Mouse (Mus musculus) adrenal gland, adult 8-10 months (tissue): ENCODE results near the gene Dab2ip. TPM values are rescaled to one million over a fixed set of nuclear protein-coding genes. Genes with fewer than 3 reads are reported as not detected.

Experiments
- DNase-seq: peaks from one replicate; pipeline ENCODE4 v3.0.0; 2022
- total RNA-seq, 4 experiments: library from RNA; stranded (reverse); gene quantifications; 2 replicates each; pipeline ENCODE4 v1.2.4; 2022

Gene Dab2ip
- total RNA-seq, 4 experiments from 2014 or later: 84.5 to 95.8 (median 90.0) TPM

DNA sequence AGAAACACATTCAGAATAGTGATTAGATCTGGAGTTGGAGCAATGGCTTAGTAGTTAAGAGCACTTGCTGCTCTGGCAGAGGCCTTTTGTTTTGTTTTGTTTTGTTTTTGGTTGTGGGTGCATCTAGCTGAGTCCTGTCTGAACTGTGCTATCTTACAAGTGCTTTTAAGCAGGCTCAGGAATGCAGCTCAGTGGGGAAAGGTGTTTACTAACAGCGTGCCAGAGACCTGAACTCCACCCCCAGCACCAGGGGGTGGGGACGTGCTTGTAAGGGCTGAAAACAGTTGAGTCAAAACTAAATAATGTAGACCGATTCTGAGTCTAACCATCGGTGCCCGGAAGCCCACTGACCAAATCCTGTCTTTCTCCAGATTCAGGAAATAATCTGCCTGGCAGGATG, 37.7 kb downstream of the Dab2ip start:
- DNase-seq: no peak

DNA sequence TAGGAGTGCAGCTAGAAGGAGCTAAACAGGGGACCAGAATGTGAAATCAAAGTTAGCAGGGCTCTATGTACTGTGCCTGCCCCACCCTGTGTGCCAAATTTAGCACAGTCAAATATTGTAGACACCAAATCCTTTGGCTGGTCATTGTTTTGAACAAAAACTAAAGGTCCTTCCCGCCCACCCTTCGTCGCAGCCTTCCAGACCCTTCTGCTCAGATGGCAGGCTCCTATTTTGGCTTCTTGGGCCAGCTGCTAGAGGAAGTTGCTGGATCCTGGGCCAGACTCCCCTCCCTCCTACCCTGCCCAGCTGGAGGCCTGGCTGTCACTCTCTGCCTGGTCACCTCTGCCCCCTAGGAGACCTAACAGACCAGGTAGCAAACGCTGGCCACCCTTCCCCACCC, 38.7 kb downstream of the Dab2ip start:
- DNase-seq: no peak

DNA sequence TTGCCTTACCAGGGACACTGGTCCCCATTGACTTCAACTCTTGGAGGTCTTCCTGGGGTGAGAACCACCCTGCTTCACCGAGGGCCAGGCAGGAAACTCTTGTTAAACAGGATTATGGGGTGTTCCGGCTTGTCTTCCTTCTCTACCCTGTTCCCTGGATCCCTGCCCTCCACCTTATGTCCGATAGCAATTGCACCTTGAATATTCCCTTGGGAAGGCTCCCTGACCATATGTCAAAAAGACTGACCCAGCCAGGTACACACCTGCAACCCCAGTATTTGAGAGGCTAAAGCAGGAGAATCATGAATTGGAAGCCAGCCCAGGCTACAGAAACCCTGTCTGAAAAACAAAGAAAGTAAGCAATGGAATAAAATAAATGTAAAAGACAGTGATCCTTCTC, 40.8 kb downstream of the Dab2ip start:
- DNase-seq: no peak

DNA sequence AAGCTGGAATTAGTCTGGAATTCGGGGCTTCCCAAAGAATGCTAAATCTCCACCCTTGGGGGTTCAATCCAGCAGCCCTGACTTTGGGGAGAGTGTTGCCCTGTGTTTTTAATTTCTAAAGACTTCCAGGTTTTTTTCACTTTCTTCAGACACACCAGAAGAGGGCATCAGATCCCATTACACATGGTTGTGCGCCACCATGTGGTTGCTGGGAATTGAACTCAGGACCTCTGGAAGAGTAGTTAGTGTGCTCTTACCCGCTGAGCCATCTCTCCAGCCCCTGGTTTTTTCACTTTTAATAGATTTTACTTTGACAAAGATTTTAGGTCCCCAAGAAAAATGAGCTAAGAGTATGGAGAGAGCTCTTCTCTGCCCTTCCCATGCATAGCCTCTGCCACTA, 43.6 kb downstream of the Dab2ip start:
- no peak for DNase-seq

DNA sequence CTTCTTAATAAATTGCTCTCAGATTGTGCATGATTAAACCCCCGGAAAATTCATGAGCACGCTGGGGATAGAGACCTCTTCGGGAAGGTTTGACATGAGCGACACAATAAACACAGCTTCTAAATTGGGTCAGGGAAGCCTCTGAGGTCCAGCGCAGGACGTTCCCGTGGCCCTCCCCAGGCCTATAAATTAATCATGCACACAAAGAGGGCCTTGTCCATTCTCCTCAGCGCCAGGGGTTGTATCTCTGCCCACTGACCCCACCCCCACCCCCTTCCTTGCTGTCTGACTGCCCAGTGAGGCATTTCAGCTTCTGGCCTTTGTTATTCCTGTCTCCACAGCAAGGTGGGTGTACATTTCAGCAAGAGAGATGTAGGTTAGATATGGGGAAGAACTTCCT, 49.4 kb downstream of the Dab2ip start:
- no peak for DNase-seq

DNA sequence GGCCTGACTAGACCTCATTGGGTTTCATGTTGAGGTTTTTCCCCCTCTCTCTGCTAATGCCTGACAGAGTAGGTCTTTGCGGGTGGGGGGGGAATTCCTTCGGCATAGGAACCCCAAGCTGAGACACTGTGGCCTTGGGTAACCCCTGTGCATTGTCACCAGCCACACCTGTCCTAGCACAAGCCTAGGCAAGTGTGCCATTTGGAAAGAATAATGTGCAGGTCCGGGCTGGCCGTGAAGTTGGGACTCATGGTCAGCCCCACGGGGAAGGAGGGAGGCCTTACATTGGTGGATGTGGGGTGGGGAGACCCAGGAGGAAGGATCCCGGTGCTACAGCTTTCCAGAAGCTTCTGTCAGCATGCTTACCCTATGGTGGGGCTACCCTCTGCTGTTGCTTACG, 50.8 kb downstream of the Dab2ip start:
- no peak for DNase-seq

DNA sequence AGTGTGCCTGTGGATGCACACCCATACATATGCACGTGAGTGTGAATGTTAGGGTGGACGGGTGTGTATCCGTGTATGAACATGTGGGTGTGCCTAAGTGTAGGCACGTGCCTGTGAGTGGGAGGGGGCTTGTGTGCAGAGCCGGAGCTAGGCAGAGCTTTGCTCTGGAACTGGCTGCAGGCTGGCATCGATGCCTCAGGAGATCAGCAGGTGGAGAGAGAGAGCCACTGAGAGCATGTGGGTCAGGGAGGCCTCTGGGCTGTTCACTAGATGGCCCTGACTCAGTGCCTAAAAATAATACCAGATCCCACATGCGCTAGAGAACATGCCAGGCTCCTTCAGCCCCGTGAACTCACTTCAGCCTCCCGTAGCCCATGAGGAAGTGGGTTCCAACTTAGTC, 51.3 kb downstream of the Dab2ip start:
- no peak for DNase-seq

DNA sequence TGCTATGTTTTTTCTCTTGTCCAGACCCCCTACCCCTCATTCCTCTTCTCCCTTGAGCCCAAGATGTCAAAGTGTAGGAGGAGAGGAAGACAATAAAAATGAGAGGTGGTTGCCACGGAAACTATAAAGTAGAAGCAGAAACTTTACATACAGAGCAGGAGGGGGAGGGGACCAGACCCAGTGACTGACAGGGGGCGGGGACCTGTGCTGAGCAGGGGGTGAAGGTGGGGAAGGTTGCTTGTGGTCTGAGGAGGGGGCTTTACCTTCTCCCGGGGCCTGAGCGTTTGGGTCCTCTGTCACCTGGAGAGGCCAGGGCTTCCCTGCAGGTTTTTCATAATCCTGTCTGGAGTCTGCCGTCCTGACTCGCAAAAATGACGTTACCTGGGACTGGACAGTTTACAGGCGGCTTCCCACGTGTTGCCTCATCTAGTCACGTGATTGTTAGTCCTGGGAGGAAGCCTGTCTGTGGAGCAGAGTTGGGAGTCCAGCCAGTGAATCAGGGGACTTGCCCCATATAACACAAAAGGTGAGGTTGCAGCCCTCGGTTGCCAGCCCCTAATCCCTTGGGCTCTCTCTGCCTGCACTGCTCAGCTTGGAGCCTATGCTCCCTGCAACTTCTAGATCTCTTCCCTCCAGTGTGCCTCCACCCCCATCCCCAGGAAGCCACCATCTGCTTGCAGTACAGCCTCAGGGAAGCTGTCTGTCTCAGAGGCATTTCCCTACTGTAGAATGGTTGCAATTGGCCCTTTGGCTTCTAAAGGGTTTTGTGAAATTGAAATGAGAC, 52.3 kb downstream of the Dab2ip start:
- DNase-seq: no peak

DNA sequence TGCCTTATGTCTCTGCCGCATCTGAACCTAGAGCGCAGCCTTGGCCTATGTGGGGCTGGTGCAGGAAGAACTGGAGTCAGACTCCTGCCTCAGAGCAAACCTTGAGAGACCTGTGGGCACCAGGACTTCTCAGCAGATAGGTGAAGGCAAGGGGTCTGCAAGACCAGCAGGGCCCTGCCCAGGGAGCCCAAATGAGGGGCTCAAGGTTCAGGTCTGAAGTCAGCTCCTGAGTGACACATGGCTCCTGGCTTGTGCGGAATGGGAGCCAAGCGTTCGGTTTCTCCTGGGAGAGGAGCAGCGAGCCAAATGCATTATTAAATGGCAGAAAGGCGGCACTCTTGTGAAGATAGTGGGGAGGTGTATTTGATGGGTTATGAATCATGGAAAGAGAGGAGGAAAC, 52.9 kb downstream of the Dab2ip start:
- DNase-seq: no peak

DNA sequence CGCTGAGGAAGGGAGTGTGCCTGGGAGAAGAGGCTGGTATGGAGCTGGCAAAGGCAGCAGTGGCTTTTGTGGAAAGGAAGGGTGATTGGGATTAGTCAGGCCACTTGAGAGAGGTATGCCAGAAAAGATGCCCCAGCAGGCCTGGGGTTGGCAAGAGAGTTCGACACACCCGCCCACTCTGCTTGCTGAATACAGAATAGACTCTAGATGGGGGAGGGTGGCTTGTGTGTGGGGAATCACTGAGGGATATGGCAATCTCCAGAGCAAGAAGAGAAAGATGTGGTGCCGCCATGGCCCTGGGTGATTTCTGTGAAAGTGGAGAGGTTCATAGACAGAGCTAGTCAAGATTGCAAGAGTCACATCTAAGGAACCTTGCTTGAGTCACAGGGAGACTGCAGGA, 53.6 kb downstream of the Dab2ip start:
- no peak for DNase-seq

DNA sequence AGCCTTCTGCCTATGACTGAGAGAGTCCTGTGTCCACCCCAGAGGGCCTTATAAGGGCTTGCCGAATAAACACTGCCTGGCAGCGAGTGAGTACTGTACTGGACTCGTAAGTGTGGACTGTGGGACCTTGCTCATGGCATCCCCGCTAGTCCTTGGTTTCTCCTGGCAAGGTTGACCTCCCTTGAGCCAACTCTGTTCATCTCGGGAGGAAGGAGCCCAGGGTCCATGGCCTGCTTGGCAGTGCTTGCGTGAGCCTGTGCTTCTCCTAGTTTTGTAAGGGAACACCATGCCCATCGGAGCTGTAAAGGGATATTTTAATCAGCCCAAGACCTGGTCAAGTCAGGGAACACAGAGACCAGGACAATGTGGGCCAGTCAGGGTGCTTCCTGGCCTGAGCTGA, 54.2 kb downstream of the Dab2ip start:
- DNase-seq: no peak

DNA sequence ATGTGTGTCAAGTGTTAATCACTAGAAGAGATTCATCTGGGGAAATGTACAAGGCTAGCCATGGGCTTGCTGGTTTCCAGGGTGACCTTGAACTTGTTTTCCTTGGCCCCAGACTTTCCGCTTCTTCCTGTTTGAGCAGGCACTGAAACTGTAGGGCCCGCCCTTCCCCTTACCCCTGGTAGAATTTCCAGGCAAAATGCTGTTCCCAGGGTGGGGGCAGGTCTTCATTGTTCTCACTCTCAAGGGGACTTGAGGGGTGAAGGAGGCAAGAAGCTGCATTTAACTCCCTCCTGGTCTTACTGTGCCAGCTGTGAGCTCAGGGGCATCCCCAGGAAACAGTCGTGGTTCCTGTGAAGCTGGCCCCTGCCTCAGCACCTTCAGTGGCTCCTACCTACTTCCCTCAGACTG, 55.9 kb downstream of the Dab2ip start:
- DNase-seq: peak; percentile 53

DNA sequence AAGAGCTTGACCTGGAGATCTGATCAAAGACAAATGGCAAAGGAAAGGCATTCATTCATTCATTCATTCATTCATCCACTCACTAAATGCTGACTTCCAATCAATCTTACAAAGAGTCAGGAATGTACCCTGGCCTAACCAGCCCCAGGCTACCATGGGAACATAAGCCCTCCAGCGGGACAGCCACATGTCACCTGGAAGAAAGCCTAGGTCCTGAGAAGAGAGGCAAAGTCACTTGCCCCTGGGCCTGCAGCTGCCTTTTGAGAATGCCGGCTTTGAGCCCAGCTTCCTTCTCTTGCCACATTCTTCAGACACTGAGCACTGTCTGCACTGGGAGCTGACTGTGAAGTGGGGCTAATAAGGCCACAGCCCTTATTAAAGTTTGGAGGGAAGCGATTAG, 56.3 kb downstream of the Dab2ip start:
- DNase-seq: no peak

DNA sequence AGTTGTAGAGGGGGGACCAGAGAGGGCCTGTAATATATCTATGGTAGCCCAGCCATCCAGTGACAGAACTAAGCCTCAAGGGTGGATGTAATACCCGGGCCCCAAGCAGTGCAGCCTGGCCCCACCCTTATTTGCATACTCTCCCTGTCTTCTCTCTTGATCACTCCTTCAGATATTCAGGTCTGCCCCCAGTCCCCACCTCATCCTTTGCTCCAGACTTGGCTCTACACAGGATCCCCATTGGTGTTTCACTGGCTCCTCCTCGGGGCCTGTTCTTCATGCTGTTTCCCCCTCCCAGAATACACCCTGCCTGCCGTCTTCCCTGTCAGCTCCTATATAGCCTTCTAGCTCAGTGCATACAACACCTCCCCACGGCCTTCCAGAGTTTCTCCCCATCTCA, 57.3 kb downstream of the Dab2ip start:
- DNase-seq: no peak

DNA sequence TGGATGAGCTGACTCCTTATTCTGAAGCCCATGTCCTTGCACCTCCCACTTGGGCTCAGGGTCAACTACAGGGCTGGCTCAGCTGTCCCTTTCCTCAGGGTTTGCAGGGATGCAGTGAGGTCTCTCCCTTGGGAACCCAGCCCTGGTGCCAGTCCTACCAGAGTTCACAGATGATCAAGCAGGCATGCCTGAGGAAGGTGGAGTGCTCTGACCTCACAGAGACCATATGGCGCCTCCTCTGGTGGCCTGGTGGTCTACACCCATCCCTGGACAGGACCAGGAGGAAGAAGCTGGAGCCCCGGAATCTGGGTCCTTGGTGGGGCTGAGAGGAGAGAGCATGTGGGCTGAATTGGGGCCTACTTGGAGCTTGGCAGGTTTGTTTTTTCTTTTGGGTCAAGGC, 57.9 kb downstream of the Dab2ip start:
- no peak for DNase-seq

DNA sequence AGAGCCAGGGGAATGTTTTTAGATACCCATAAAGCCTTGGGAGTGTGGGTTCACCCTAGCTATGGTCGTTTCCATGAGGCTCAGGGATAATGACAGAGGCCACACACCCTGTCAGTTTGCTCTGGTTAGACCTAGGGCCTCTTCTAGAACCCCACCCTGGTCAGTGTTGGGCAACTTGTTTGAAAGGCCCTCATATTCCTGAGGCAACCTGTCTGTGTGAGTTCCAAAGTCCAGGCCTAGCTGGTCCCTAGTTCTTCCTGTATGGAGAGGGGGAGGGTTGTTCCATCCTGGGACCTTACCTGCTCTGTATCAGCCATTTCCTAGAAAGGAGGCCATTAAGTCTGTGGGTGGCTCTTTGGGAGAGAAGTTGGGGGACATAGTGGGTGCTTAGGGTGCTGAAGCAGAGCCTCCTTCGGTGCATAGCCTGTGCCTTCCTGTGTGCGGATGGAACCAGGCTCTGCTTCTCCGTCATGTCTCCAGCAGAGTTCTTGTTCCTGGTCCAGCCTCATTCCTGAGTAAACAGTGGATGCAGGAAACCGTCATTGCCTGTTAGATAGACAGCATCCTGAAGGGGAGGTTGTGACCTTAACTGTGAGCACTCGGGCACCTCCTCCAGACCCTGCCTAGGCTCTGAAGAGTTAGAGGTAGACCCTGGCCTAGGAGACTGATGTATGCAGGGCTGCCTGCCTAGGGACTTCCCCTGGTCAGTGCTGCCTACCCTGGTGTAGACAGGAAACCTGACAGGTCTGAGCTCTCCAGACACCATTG, 59.0 kb downstream of the Dab2ip start:
- no peak for DNase-seq

DNA sequence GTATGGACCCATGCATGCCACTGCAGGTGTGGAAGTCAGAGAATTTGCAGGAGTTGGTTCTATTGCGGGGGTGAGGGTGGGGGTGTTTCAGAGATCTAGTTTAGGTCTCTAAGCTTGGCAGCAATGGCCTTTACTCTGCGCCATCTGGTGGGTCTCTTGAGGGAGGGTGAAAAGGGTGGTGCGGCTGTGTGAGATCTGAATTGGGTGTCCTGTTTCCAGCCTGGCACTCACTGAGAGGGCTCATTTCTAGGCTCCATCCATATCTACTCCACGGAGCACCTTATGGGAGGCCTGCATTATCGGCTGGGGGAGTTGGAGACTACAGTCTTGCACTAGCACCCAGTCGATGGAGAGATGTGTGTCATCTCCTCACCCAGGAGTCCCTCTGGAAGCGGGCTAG, 60.9 kb downstream of the Dab2ip start:
- DNase-seq: no peak

DNA sequence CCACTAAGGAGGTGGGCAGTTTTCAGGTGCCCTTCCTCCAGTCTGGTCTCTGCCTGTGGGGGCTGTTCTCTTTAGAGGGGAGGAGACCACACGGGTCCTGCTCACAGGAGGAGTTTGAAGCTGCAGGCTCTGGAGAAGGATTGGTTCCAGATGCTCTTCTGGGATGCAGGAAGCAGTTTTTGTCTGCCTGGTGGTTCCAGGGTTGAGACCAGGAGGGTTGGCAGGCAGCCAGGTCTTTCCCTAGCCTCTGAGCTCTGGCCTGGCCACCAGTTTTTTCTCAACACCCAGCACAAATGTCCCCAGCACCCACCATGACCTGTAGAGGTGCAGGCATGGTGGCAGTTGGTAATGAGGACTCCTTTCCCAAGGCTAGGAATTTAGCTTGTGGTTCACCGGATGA, 61.5 kb downstream of the Dab2ip start:
- DNase-seq: no peak

DNA sequence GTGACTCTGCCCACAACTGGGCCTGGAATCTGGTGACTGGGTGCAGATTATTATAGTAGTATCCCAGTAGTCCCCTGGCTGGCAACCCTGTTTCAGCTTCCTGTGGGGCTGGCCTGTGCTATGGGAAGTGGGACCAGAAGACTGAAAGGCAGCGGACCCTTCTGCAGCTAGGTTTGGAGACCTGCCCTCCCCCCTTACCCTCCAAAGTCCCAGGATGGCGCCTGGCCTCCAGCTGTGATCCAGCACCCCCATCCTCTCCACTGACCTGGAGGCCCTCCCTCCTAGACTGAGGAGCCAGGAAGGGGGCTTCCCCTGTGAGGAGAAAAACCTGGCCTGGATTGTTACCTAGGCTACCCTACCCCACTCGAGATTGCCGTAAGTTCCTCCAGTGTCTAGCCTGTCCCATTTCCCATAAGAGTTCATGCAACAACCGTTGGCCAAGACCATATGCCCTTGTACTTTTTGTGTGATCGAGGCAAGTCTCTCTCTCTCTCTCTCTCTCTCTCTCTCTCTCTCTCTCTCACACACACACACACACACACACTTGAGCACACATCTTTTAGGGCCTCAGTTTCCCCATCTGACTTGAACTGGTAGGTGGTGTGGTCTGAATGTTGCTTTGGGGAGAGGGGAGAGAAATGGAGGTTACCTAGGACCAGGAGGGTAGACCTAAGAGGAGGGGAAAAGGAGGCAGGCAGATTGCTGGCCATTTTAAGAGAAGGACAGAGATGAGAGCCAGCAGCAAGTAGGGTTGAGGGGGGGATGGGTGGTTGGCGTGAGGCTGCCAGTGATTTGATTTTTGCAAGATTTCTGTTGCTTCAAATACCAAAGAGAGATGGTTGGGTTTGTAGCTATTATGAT, 62.5 kb downstream of the Dab2ip start:
- DNase-seq: no peak

DNA sequence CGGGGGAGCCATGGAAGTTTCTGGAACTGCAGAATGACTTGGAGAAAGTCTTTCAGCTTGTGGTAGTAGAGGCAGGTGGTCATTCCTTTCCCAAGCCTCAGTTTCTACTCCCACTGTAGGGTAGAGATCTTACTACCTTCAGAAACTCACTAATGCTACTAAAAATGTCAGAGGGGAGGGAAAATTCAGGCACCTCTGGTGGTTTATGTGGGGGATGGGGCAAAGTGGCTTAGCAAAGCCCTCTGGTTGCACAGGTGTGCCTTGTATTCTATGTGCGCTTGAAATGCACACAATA, 63.1 kb downstream of the Dab2ip start:
- DNase-seq: no peak

DNA sequence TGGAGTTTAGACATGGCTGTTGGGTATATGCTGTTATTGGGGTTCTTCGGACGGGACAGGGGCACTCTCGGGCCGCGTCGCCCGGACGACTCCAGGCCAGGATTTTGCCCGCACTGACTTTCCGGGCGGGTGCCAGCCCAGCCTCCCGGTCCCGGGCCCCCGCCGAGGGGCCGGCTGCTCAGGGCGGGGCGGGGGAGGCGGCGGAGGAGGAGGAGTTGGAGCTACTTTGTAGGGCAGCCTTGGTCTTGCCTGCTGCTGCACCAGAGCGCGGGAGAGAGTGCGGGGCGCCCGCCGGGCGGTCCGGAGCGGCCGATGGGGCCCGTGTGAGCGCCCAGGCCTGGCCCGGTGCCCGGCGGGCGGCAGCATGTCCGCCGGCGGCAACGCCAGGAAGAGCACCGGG, 63.7 kb downstream of the Dab2ip start:
- DNase-seq: peak; percentile 48

DNA sequence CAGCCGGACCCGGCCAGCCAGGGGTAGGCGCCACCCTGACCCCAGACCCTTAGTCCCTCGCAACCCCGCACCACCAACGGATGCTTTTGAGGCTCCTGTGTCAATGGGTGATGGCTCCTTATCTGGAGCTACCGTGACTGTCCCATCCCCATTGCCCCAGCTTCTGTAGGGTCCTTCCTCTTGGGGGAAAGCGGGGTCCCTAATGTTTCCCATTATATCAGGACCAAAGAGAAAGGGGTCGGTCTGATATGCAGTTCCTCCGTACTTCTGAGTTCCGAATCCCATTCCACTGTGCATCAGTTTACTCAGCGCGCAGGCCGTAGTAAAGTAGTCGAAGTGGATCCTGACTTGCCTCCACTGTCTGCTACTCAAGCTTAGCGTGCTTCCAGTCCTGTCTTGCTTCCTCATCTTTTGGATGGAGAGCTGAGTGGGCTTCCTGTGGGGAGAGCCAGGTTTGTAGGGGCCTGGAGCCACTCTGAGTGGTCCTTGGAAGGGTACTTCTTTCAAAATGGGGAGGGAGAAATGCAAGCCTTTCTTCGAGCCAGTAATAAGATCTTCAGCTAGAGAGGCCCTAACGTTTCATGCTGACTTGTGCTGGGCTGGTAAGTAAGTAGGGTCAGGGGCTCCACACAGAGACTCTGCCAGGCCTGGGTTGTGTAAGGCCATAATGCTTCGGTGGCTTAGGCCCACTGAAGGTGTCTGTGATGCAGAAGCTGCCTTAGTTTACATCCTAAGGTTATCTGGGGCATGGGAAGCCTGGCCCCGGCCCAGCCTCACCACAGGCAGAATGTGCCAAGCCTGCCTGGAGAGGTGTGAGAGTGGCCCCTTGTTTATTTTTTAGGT, 64.4 kb downstream of the Dab2ip start:
- DNase-seq: no peak

DNA sequence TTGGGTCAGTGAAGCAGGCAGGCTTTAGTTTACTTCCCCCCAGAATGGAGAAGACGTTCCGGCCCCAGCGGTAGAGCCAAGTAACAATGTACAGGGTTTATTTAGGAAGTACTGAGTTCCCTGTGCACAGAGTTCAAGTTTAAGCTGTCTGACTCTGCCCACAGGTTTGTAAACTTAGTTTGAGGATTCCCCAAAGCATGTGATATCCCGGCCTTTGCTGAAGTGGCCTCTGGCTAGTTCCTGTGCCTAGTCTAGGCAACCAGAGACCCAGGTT, 65.0 kb downstream of the Dab2ip start:
- DNase-seq: no peak
